Comparison of ENCODE assay signal across 8 mouse cellular contexts in the genomic region with DNA sequence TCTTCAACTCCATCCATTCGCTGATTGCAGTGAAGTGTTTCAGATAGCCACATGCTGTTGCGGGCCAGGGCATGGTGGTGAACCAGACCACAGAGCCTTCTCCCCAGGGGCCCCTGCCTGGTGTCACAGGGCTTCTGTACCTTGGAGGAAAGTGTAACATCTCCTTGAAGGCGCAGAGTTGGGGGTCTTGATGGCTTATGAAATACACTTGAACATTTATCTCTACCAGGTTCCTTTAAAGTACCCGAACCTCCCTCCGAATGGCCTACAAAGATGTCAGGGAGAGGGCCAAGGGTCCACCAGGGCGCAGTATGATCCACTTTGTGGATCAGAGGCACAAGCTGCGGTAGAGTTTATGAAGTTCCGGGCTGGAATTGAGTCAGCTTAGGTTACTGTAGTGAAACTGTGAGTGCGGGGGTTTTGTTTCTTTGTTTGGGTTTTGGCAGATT. TPM values are rescaled to one million over a fixed set of nuclear protein-coding genes. Genes with fewer than 3 reads are reported as not detected.
A peak's percentile ranks its signal among the peaks of the same experiment; 100 is the strongest.
DNase-seq lines count a peak whose midpoint lies in the region; ATAC-seq and TF ChIP-seq lines count a peak whose summit lies in the region.

No protein-coding gene starts in this region.

- no peak for DNase-seq in left cerebral cortex, adult 2 months (ENCODE audit: extremely low spot score in 1 of 2, low spot score in 2 of 2)
- DNase-seq in left cerebral cortex, postnatal 10 days (ENCODE audit: extremely low spot score in 1 of 2, low spot score in 2 of 2) = no peak
- DNase-seq in brain, embryonic 14.5 days (ENCODE audit: low read depth) = peak; percentile 40
- peak; percentile 30 for DNase-seq in kidney, postnatal 14 days
- no peak for DNase-seq in spleen, adult 18-20 months
- DNase-seq in layer of hippocampus, adult 8-10 months (ENCODE audit: low spot score in 2 of 2) = no peak

- intact Hi-C loops in left cerebral cortex, adult 2 months (cut with DNase I) = loop anchor here (5.0 kb wide), 1 partner anchor 160 kb away; a partner anchor contains a TSS
- intact Hi-C loops in left cerebral cortex, postnatal 10 days (cut with DNase I) = loop anchor here (10.0 kb wide), 1 partner anchor 152 kb away; no protein-coding TSS in a partner anchor

- peak overlapping the region; percentile 73 for H3K4me2 ChIP-seq in neural tube, embryonic 15.5 days

- peaks cover 9% of the 10 kb centered on the region for H3K4me1 ChIP-seq in embryonic fibroblast, embryonic 13.5 days (ENCODE audit: control insufficient read depth, insufficient read depth, low read length)
- peaks cover 12% of the 10 kb centered on the region for H3K4me1 ChIP-seq in neural tube, embryonic 15.5 days

- no peak overlapping the region for H3K27ac ChIP-seq in left cerebral cortex, adult 2 months
- H3K27ac ChIP-seq in embryonic fibroblast, embryonic 13.5 days (ENCODE audit: insufficient read depth, low read length) = 0 out of 2 replicates have a peak overlapping the region, but pooled peaks have one; percentile 8
- H3K27ac ChIP-seq in neural tube, embryonic 15.5 days (replicated peaks) = peak overlapping the region; percentile 85

- TF ChIP-seq CTCF in left cerebral cortex, adult 2 months (IDR thresholded peaks at IDR 0.05) = no peak
- TF ChIP-seq CTCF in brain, embryonic 14.5 days (IDR thresholded peaks at IDR 0.05; ENCODE audit: borderline replicate concordance, extremely low read depth, insufficient read depth, insufficient read length) = no peak
- TF ChIP-seq CTCF in embryonic fibroblast, embryonic 13.5 days (IDR thresholded peaks at IDR 0.05; ENCODE audit: borderline replicate concordance, insufficient read depth, low read length) = no peak

- no peaks in the 10 kb centered on the region for H3K9me3 ChIP-seq in neural tube, embryonic 15.5 days (replicated peaks)

- no peaks in the 10 kb centered on the region for H3K36me3 ChIP-seq in neural tube, embryonic 15.5 days

- TF ChIP-seq POLR2A in brain, embryonic 14.5 days (IDR thresholded peaks at IDR 0.05; ENCODE audit: borderline replicate concordance, extremely low read depth, insufficient read depth, insufficient read length, poor library complexity, severe bottlenecking) = no peak
- no peak; the same call in 1 of the 2 replicates for TF ChIP-seq POLR2A in embryonic fibroblast, embryonic 13.5 days (IDR thresholded peaks at IDR 0.05; ENCODE audit: low read depth, low read length)

- peak overlapping the region; percentile 77 for H3K4me3 ChIP-seq in left cerebral cortex, adult 2 months
- peak overlapping the region; percentile 4; the same call in 1 of the 2 replicates for H3K4me3 ChIP-seq in embryonic fibroblast, embryonic 13.5 days (ENCODE audit: insufficient read depth, low read length)
- H3K4me3 ChIP-seq in neural tube, embryonic 15.5 days (replicated peaks) = peak overlapping the region; percentile 70

- no peaks in the 10 kb centered on the region for H3K27me3 ChIP-seq in neural tube, embryonic 15.5 days (replicated peaks)

- ATAC-seq in neural tube, embryonic 15.5 days (ENCODE audit: low FRiP score) = peak; percentile 79; the same call in 1 of the 2 replicates

- H3K9ac ChIP-seq in neural tube, embryonic 15.5 days (replicated peaks) = peak overlapping the region; percentile 70

- WGBS in neural tube, embryonic 15.5 days = 38% methylated on average over 9 of the region's 9 CpGs

RNA-seq across cellular contexts. Expression of a gene that starts 0.6 kb away (rescaled TPM):
- 10 to 100 TPM; 19.4 to 23.5 TPM for total RNA-seq in left cerebral cortex, adult 2 months (2021)
- total RNA-seq in left cerebral cortex, postnatal 10 days (2021) = 10 to 100 TPM; 23.5 to 25.6 TPM
- 18.0 and 23.0 TPM in 2 replicates for polyA plus RNA-seq in brain, embryonic 14.5 days (2012; rRNA removed)
- polyA plus RNA-seq in embryonic fibroblast, embryonic 13.5 days (2011; ENCODE audit: insufficient read length, low read depth, missing spikeins) = 18.9 and 21.4 TPM in 2 replicates
- polyA plus RNA-seq in neural tube, embryonic 15.5 days (2015; fragmentation: Nextera tagmentation; extraction: Ambion mirVana) = 30.2 and 33.1 TPM in 2 replicates
- total RNA-seq in layer of hippocampus, adult 8-10 months (2022) = 10 to 100 TPM; 21.0 to 27.2 (median 23.5) TPM

RNA-seq across cellular contexts. Expression of a gene that starts 49.2 kb away (rescaled TPM):
- not detected for total RNA-seq in left cerebral cortex, adult 2 months (2021)
- total RNA-seq in left cerebral cortex, postnatal 10 days (2021) = not detected
- polyA plus RNA-seq in brain, embryonic 14.5 days (2012; rRNA removed) = 0.50 and 0.55 TPM in 2 replicates
- not detected in 2 replicates for polyA plus RNA-seq in embryonic fibroblast, embryonic 13.5 days (2011; ENCODE audit: insufficient read length, low read depth, missing spikeins)
- 0.08 TPM in 1 of 2 replicates, not detected in the other for polyA plus RNA-seq in neural tube, embryonic 15.5 days (2015; fragmentation: Nextera tagmentation; extraction: Ambion mirVana)
- total RNA-seq in layer of hippocampus, adult 8-10 months (2022) = not detected

RNA-seq across cellular contexts. Expression of a gene that starts 55.9 kb away (rescaled TPM):
- not detected for total RNA-seq in left cerebral cortex, adult 2 months (2021)
- not detected for total RNA-seq in left cerebral cortex, postnatal 10 days (2021)
- polyA plus RNA-seq in brain, embryonic 14.5 days (2012; rRNA removed) = 2.1 and 3.7 TPM in 2 replicates
- not detected in 2 replicates for polyA plus RNA-seq in embryonic fibroblast, embryonic 13.5 days (2011; ENCODE audit: insufficient read length, low read depth, missing spikeins)
- 0.93 and 0.95 TPM in 2 replicates for polyA plus RNA-seq in neural tube, embryonic 15.5 days (2015; fragmentation: Nextera tagmentation; extraction: Ambion mirVana)
- total RNA-seq in layer of hippocampus, adult 8-10 months (2022) = not detected

Comparison
In these comparisons a context has a peak if more than half of its experiments do, and no peak if none do; other contexts are left out.
1. DNase-seq: peak in brain, embryonic 14.5 days (single experiment) and kidney, postnatal 14 days (single experiment); none in left cerebral cortex, adult 2 months (0 of 2), left cerebral cortex, postnatal 10 days (0 of 2), spleen, adult 18-20 months (0 of 2) and layer of hippocampus, adult 8-10 months (0 of 2).
2. H3K4me3 ChIP-seq: peak in every context shown above with its lines; median percentile 77 in left cerebral cortex, adult 2 months; 70 in neural tube, embryonic 15.5 days; 4 in embryonic fibroblast, embryonic 13.5 days.